In genomic region chr10:119452698-119453097, GRCm38 (mm10) we compare ENCODE assay signal across 10 mouse cellular contexts. TPM values are rescaled to one million over a fixed set of nuclear protein-coding genes. Genes with fewer than 3 reads are reported as not detected.
DNase-seq lines count a peak whose midpoint lies in the region; ATAC-seq and TF ChIP-seq lines count a peak whose summit lies in the region.
"Had no signal": no experiment of that assay in that cellular context is flagged by ENCODE, and none has a peak within 500 bp of the region (broad histone marks: within the 10 kb centered on the region; RNA-seq: fewer than 3 reads in every experiment).

No protein-coding gene starts in this region.

- DNase-seq in heart, adult 11 months, result peak; percentile 73
- no peak for DNase-seq in heart, adult 18-20 months
- DNase-seq in stomach, postnatal 0 days (ENCODE audit: low spot score), result no peak
- no peak for DNase-seq in thymus, postnatal 10 days (ENCODE audit: low spot score in 2 of 2)
- no peak for DNase-seq in testis, postnatal 14 days (ENCODE audit: low spot score)
- DNase-seq in right cerebral cortex, postnatal 10 days (ENCODE audit: low spot score in 2 of 2), result no peak
- DNase-seq: cerebellum, adult 18-20 months had no signal

- H3K9ac ChIP-seq in stomach, embryonic 14.5 days (replicated peaks; ENCODE audit: low read depth, low read length), result no peak overlapping the region
- no peak overlapping the region for H3K9ac ChIP-seq in stomach, postnatal 0 days (ENCODE audit: low read length)
- H3K9ac ChIP-seq in limb, embryonic 15.5 days, result no peak overlapping the region

- H3K36me3 ChIP-seq in stomach, embryonic 14.5 days (ENCODE audit: control insufficient read depth, insufficient read depth, low read length), result no peaks in the 10 kb centered on the region
- H3K36me3 ChIP-seq in stomach, postnatal 0 days (ENCODE audit: control insufficient read depth, insufficient read depth, low read length), result no peaks in the 10 kb centered on the region
- no peaks in the 10 kb centered on the region for H3K36me3 ChIP-seq in limb, embryonic 15.5 days

- H3K27ac ChIP-seq in stomach, embryonic 14.5 days (ENCODE audit: low read length), result no peak overlapping the region
- H3K27ac ChIP-seq in stomach, postnatal 0 days (replicated peaks), result no peak overlapping the region
- no peak overlapping the region for H3K27ac ChIP-seq in limb, embryonic 15.5 days

- peak overlapping the region; percentile 97; the same call in 1 of the 2 replicates for H3K4me2 ChIP-seq in stomach, embryonic 14.5 days (replicated peaks; ENCODE audit: low read depth, low read length)
- no peak overlapping the region for H3K4me2 ChIP-seq in stomach, postnatal 0 days (replicated peaks; ENCODE audit: low read depth)
- H3K4me2 ChIP-seq in limb, embryonic 15.5 days, result peak overlapping the region; percentile 99; the same call in 1 of the 2 replicates

- WGBS in stomach, embryonic 14.5 days, result 51% methylated on average over 5 of the region's 5 CpGs
- WGBS in stomach, postnatal 0 days, result 64% methylated on average over 5 of the region's 5 CpGs
- WGBS in limb, embryonic 15.5 days, result 33% methylated on average over 5 of the region's 5 CpGs

- no peak for TF ChIP-seq EP300 in stomach, postnatal 0 days (optimal IDR thresholded peaks at IDR 0.05)

- H3K27me3 ChIP-seq in stomach, embryonic 14.5 days (ENCODE audit: control insufficient read depth, insufficient read depth, low read length), result no peaks in the 10 kb centered on the region
- H3K27me3 ChIP-seq in stomach, postnatal 0 days (ENCODE audit: control insufficient read depth, insufficient read depth, low read length), result no peaks in the 10 kb centered on the region
- peaks cover 7% of the 10 kb centered on the region; the same call in 1 of the 2 replicates for H3K27me3 ChIP-seq in limb, embryonic 15.5 days

- no peak for ATAC-seq in stomach, embryonic 14.5 days (ENCODE audit: insufficient number of reproducible peaks, insufficient read depth, low FRiP score, low read depth)
- ATAC-seq in stomach, postnatal 0 days (ENCODE audit: low FRiP score, low TSS enrichment), result no peak
- no peak for ATAC-seq in limb, embryonic 15.5 days (ENCODE audit: insufficient number of reproducible peaks, low FRiP score, low TSS enrichment, low read depth)

- H3K4me1 ChIP-seq in stomach, embryonic 14.5 days (ENCODE audit: control insufficient read depth, insufficient read depth, low read length), result peaks cover 5% of the 10 kb centered on the region; the same call in 1 of the 2 replicates
- no peaks in the 10 kb centered on the region for H3K4me1 ChIP-seq in stomach, postnatal 0 days (replicated peaks; ENCODE audit: control insufficient read depth, insufficient read depth)
- H3K4me1 ChIP-seq in limb, embryonic 15.5 days, result peaks cover 20% of the 10 kb centered on the region

- H3K9me3 ChIP-seq in stomach, embryonic 14.5 days (ENCODE audit: control insufficient read depth, low read depth, low read length), result no peaks in the 10 kb centered on the region
- no peaks in the 10 kb centered on the region for H3K9me3 ChIP-seq in stomach, postnatal 0 days (ENCODE audit: control insufficient read depth, low read length)
- H3K9me3 ChIP-seq in limb, embryonic 15.5 days, result no peaks in the 10 kb centered on the region

- no peak overlapping the region for H3K4me3 ChIP-seq in stomach, embryonic 14.5 days (ENCODE audit: low read depth, low read length)
- no peak overlapping the region for H3K4me3 ChIP-seq in stomach, postnatal 0 days (ENCODE audit: low read depth, low read length)
- peak overlapping the region; percentile 72 for H3K4me3 ChIP-seq in limb, embryonic 15.5 days

- no peak for TF ChIP-seq CTCF in stomach, postnatal 0 days (IDR thresholded peaks at IDR 0.05; ENCODE audit: low read depth)

RNA-seq across cellular contexts. Expression of gene Grip1, which starts 0.9 kb away (rescaled TPM):
- total RNA-seq in heart, adult 18-20 months (2021), result under 1 TPM; 0.50 to 0.59 TPM
- polyA plus RNA-seq in stomach, embryonic 14.5 days (2014; fragmentation: Nextera tagmentation; extraction: Ambion mirVana), result 4.3 TPM in 2 replicates
- polyA plus RNA-seq in stomach, postnatal 0 days (2015; fragmentation: Nextera tagmentation; extraction: Ambion mirVana), result 0.75 and 0.87 TPM in 2 replicates
- 2.3 and 3.1 TPM in 2 replicates for polyA plus RNA-seq in limb, embryonic 15.5 days (2015; fragmentation: Nextera tagmentation; extraction: Ambion mirVana)
- polyA plus RNA-seq: spleen, adult 2 months had no signal
